In the genomic region with DNA sequence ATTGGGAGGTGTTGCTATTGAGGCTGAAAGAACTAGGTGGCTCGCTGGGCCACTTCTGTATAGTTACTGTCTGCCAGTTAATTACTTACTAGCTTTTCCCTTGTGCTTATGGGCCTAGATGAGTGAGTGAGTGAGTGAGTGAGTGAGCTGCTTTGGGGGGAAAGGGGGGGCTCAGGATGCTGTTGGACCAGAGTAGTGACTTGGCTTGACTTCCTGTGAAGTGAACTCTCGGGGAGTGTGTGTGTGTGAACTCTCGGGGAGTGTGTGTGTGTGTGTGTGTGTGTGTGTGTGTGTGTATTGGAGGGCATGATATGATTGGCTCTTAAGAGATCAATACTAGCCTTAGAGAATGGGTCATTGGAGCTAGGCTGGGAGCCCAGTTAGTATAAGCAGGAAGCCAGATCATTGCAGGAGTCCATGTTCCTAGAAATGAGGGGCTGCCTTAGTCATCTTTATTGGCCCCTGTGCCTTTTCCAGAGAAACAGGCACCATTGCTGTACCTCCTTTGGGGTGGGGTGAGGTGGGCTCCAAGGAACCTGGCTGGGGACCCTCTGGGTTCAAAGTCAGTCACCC, we compare ENCODE assay signal across 9 mouse cellular contexts. TPM values are rescaled to one million over a fixed set of nuclear protein-coding genes. Genes with fewer than 3 reads are reported as not detected.
A peak's percentile ranks its signal among the peaks of the same experiment; 100 is the strongest.
DNase-seq lines count a peak whose midpoint lies in the region; ATAC-seq and TF ChIP-seq lines count a peak whose summit lies in the region.
"Had no signal": no experiment of that assay in that cellular context is flagged by ENCODE, and none has a peak within 500 bp of the region (broad histone marks: within the 10 kb centered on the region; RNA-seq: fewer than 3 reads in every experiment).

No protein-coding gene starts in this region.

- H3K4me2 ChIP-seq in hindbrain, embryonic 11.5 days (replicated peaks; ENCODE audit: low read depth, low read length): peak overlapping the region; percentile 84
- 0 out of 2 replicates have a peak overlapping the region, but pooled peaks have one; percentile 69 for H3K4me2 ChIP-seq in liver, embryonic 15.5 days

- peaks cover 53% of the 10 kb centered on the region for H3K36me3 ChIP-seq in ES-Bruce4 (ENCODE audit: control insufficient read depth, insufficient read depth, low read length, poor library complexity, severe bottlenecking)
- H3K36me3 ChIP-seq in hindbrain, embryonic 11.5 days (ENCODE audit: control insufficient read depth, insufficient read depth, low read length): peaks cover 19% of the 10 kb centered on the region
- peaks cover 25% of the 10 kb centered on the region for H3K36me3 ChIP-seq in liver, embryonic 15.5 days (replicated peaks)

- intact Hi-C loops in left cerebral cortex, postnatal 36 days (cut with DNase I): no loop called here

- H3K4me3 ChIP-seq in ES-Bruce4 (ENCODE audit: low read depth, low read length): 0 out of 2 replicates have a peak overlapping the region, but pooled peaks have one; percentile 5
- peak overlapping the region; percentile 90 for H3K4me3 ChIP-seq in hindbrain, embryonic 11.5 days (ENCODE audit: low read depth, low read length)
- no peak overlapping the region for H3K4me3 ChIP-seq in liver, embryonic 15.5 days (replicated peaks)

- WGBS in hindbrain, embryonic 11.5 days: 49% methylated on average over 3 of the region's 3 CpGs
- WGBS in liver, embryonic 15.5 days (ENCODE audit: insufficient replicate concordance): 41% methylated on average over 3 of the region's 3 CpGs

- H3K27ac ChIP-seq in ES-Bruce4 (ENCODE audit: insufficient read depth, low read length): no peak overlapping the region
- H3K27ac ChIP-seq in hindbrain, embryonic 11.5 days (ENCODE audit: low read depth, low read length): no peak overlapping the region; the same call in 1 of the 2 replicates
- 0 out of 2 replicates have a peak overlapping the region, but pooled peaks have one; percentile 24 for H3K27ac ChIP-seq in liver, embryonic 15.5 days (replicated peaks)

- peak overlapping the region; percentile 33; the same call in 1 of the 2 replicates for H3K9ac ChIP-seq in ES-Bruce4 (ENCODE audit: low read depth, poor library complexity, severe bottlenecking)
- H3K9ac ChIP-seq in hindbrain, embryonic 11.5 days (ENCODE audit: low read depth, low read length): peak overlapping the region; percentile 46; the same call in 1 of the 2 replicates
- H3K9ac ChIP-seq in liver, embryonic 15.5 days: no peak overlapping the region

- TF ChIP-seq POLR2A in ES-Bruce4 (IDR thresholded peaks at IDR 0.05; ENCODE audit: insufficient read depth, low read length): no peak

- H3K27me3 ChIP-seq in ES-Bruce4 (ENCODE audit: control insufficient read depth, insufficient read depth, low read length, poor library complexity, severe bottlenecking): no peaks in the 10 kb centered on the region
- no peaks in the 10 kb centered on the region for H3K27me3 ChIP-seq in hindbrain, embryonic 11.5 days (ENCODE audit: control insufficient read depth, insufficient read depth, low read length)
- peaks cover 43% of the 10 kb centered on the region for H3K27me3 ChIP-seq in liver, embryonic 15.5 days

- no peaks in the 10 kb centered on the region for H3K9me3 ChIP-seq in ES-Bruce4 (replicated peaks; ENCODE audit: control insufficient read depth, insufficient read depth, low read length, poor library complexity, severe bottlenecking)
- H3K9me3 ChIP-seq in hindbrain, embryonic 11.5 days (ENCODE audit: control insufficient read depth, low read length): no peaks in the 10 kb centered on the region
- no peaks in the 10 kb centered on the region for H3K9me3 ChIP-seq in liver, embryonic 15.5 days (replicated peaks)

- peak; percentile 25 for DNase-seq in adrenal gland, postnatal 14 days
- no peak for DNase-seq in adrenal gland, adult 8-10 months
- peak; percentile 15 for DNase-seq in hindbrain, embryonic 11.5 days (ENCODE audit: low spot score)
- DNase-seq in cerebellum, adult 8-10 months: no peak
- DNase-seq in left cerebral cortex, postnatal 36 days (ENCODE audit: low spot score in 2 of 2): no peak
- DNase-seq: layer of hippocampus, adult 9-11 months had no signal

- no peak for TF ChIP-seq CTCF in ES-Bruce4 (IDR thresholded peaks at IDR 0.05; ENCODE audit: low read depth, low read length)

- H3K4me1 ChIP-seq in ES-Bruce4 (ENCODE audit: control insufficient read depth, insufficient read depth, low read length): peaks cover 24% of the 10 kb centered on the region
- peaks cover 46% of the 10 kb centered on the region for H3K4me1 ChIP-seq in hindbrain, embryonic 11.5 days (replicated peaks; ENCODE audit: control insufficient read depth, insufficient read depth, low read length)
- peaks cover 36% of the 10 kb centered on the region for H3K4me1 ChIP-seq in liver, embryonic 15.5 days (replicated peaks)

- no peak for ATAC-seq in hindbrain, embryonic 11.5 days (ENCODE audit: low FRiP score)
- ATAC-seq in liver, embryonic 15.5 days (ENCODE audit: insufficient read depth): no peak
- no peak for ATAC-seq in cerebellum, adult (ENCODE audit: insufficient number of reproducible peaks, low FRiP score, low TSS enrichment)

- TF ChIP-seq EP300 in ES-Bruce4 (IDR thresholded peaks at IDR 0.05; ENCODE audit: insufficient read depth, low read depth, low read length): no peak

RNA-seq across cellular contexts. Expression of gene Amotl2, which starts 5.0 kb away (rescaled TPM):
- 160 and 219 TPM in 2 replicates for total RNA-seq in adrenal gland, postnatal 14 days (2021)
- 100 to 1,000 TPM in 2 of 4 experiments, 10 to 100 TPM in 2; 77.4 to 388 (median 110) TPM for total RNA-seq in adrenal gland, adult 8-10 months (2022)
- 227 and 231 TPM in 2 replicates for polyA plus RNA-seq in ES-Bruce4 (2011; ENCODE audit: insufficient read depth, insufficient read length, low read depth, missing spikeins)
- polyA plus RNA-seq in hindbrain, embryonic 11.5 days (2014; fragmentation: Nextera tagmentation; extraction: Ambion mirVana): 39.7 and 47.8 TPM in 2 replicates
- 5.1 and 5.4 TPM in 2 replicates for polyA plus RNA-seq in liver, embryonic 15.5 days (2015; fragmentation: Nextera tagmentation; extraction: Ambion mirVana)
- total RNA-seq in left cerebral cortex, postnatal 36 days (2021): 10 to 100 TPM; 18.5 to 24.3 TPM

Comparison
In these comparisons a context has a peak if more than half of its experiments do, and no peak if none do; other contexts are left out.
1. DNase-seq: peak in adrenal gland, postnatal 14 days (single experiment) and hindbrain, embryonic 11.5 days (single experiment); none in adrenal gland, adult 8-10 months (single experiment), cerebellum, adult 8-10 months (single experiment) and left cerebral cortex, postnatal 36 days (0 of 2).